Mouse (Mus musculus) lung, postnatal 36 days (tissue): ENCODE data around the gene Rnase11.

Experiments used
- DNase-seq: peaks from one replicate; pipeline ENCODE4 v3.0.0; 2022; ENCODE audit warnings: mixed read lengths

Rnase11 gene

GRCm38 (mm10) chr14:51007914-51008713 lies 41.8 kb downstream of the Rnase11 start:
- DNase-seq, result peak; percentile 81

GRCm38 (mm10) chr14:51007152-51007801 lies 42.7 kb downstream of the Rnase11 start, which contains the start of gene Rnase10:
Gene Rnase10 (plus strand): TSS chr14:51007751.
- DNase-seq, result no peak
